Mouse (Mus musculus): ENCODE results near the gene Chst3.
"Not testable (repeated sequence)": the region's sequence is repeated elsewhere in the genome, so short reads cannot be mapped to it uniquely, and the experiment has no call there.

The Chst3 gene

DNA sequence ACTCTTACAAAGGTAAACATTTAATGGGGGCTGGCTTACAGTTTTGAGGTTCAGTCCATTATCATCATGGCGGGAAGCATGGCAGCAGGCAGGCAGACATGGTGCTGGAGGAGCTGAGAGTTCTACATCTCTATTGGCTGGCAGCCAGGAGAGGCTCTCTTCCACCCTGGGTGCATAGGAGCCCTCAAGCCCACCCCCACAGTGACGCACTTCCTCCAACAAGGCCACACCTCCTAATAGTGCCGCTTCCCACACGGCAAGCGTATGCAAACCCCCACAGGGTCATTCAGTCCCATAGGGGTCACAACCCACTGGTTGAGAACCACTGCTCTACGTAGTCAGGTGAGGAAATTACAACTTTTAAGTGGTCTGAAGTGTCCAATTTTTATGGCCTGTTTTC lies 21.4 kb upstream of the Chst3 start:
- in situ Hi-C loops (cut with MboI; ENCODE audit: low pct_unique_long_range_greater_than_20kb in 1 of 2, low sequenced_read_pairs in 2 of 2, unreplicated experiment in 1 of 2) = loop anchor here in 1 of 2 experiments (25.0 kb wide), 1 partner anchor 303 kb away; no protein-coding TSS in a partner anchor

DNA sequence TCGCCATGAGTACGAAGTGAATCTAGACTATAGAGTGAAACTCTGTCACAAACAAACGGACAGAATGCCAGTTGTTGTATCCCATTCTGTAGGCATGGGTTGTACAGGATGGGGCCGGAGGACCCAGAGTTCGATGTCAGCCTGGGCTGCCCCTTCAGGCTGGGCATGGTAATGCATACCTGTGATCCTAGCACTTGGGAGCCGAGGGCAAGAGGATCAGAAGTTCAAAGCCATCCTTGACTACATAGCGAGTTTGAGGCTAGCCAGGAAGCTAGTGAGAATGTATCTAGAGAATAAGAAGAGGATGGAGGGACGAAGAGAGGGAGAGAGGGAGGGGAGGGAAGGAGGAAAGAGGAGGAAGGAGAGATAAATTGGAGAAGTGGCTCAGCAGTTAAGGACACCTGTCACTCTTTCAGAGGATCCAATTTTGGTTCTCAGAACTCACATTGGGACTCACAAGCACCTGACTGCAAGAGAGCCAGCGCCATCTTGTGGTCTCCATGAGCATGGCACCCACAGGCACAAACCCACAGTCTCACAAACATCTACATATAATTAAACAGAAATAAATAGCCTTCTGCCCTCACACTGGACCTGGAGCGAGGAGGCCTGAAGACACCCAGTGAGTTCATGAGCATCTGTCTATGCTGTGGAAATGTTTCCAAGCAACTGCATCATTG lies 18.6 kb upstream of the Chst3 start:
- in situ Hi-C loops (cut with MboI; ENCODE audit: low pct_unique_long_range_greater_than_20kb in 1 of 2, low sequenced_read_pairs in 2 of 2, unreplicated experiment in 1 of 2) = loop anchor here in 1 of 2 experiments (25.0 kb wide), 1 partner anchor 300 kb away; no protein-coding TSS in a partner anchor

DNA sequence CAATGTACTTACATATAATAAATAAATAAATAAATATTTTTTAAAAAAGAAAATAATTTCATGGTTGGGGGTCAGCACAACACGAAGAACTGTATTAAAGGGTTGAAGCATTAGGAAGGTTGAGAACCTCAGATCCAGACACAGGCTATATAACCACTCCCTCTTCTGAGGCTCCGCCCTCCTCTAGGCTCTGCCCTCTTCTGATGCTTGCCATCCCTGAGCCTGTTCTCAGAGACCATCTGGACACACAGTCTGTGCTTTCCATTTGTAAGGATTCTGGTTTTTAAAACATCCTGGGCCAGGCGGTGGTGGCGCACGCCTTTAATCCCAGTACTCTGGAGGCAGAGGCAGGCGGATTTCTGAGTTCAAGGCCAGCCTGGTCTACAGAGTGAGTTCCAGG lies 16.8 kb upstream of the Chst3 start:
- in situ Hi-C loops (cut with MboI; ENCODE audit: low pct_unique_long_range_greater_than_20kb in 1 of 2, low sequenced_read_pairs in 2 of 2, unreplicated experiment in 1 of 2) = loop anchor here in 1 of 2 experiments (25.0 kb wide), 1 partner anchor 299 kb away; no protein-coding TSS in a partner anchor

DNA sequence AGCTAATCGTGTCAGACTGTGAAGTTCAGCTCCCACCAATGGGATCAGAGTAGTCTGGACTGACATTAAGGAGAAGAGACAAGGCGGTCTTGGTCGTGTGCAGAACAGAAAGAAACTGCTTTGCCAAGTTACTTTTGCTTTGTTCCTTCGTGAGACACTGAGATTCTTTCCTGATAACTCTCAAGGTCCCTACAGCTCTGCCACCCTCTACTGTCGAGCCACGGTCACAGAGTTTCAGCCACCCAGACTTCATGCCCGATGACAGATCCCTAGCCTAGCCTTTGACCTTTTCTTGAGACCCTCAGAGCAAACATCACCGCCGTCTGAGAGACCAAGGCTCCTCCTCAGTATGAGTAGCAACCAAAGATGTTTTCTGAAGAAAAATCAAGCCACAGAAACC lies 14.9 kb upstream of the Chst3 start:
- in situ Hi-C loops (cut with MboI; ENCODE audit: low pct_unique_long_range_greater_than_20kb in 1 of 2, low sequenced_read_pairs in 2 of 2, unreplicated experiment in 1 of 2) = loop anchor here (5.0 to 25.0 kb wide), 3 partner anchors 47 to 297 kb away; no protein-coding TSS in a partner anchor

DNA sequence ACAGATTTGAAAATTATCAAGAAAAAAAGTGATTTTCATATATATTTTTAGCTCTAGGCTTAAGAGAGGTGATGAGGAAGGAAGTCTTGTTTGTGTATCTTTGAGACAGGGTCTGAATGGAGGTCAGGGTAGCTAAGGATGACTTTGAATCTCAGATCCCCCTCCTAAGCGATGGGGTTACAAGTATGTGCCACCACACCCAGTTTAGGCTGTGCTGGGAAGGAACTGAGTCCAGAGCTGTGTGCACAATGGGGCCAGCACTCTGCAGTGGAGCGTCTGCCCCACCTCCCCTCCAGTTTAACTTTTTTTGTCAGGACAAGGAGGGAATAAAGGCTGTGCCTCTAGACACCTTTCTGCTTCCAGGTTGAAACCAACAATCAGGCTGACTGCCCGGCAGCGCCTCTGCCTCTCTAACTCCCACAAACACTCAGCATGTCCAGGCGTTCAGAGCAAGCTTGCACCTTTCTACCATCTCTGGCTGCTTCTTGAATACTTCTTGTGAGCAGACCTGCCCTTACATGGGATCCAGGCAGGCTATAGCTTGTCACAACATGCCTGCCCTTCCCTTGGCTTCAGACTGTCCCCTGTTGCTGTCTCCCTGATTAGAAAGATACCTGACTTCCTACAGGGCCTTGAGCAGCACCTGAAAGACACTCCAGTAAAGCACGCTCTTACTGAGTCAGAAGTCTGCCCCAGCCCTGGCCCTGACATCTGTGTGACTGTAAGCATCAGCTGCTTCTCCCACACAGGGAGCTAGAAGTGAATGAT lies 11.4 kb upstream of the Chst3 start:
- in situ Hi-C loops (cut with MboI; ENCODE audit: low pct_unique_long_range_greater_than_20kb in 1 of 2, low sequenced_read_pairs in 2 of 2, unreplicated experiment in 1 of 2) = loop anchor here (5.0 to 25.0 kb wide), 3 partner anchors 43 to 293 kb away; no protein-coding TSS in a partner anchor

DNA sequence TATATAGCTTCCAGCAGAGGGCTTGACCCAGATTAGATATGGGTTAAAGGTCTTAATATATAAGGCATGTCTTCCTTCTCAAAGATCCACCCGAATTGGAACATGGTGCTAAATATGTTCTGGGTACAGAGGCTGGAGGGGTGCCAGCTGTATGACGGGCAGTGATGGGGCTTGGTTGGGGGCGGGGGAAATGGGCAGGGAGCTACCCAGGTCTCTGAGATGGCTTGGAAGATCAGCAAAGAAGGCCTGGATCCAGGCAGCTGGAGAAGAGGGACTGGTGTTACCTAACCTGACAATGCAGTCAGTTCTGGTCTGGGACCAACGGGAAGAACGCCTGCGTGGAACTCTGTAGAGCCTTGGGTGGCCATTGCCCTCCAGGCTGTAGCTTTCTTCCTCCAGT lies 10.1 kb upstream of the Chst3 start:
- in situ Hi-C loops (cut with MboI; ENCODE audit: low pct_unique_long_range_greater_than_20kb in 1 of 2, low sequenced_read_pairs in 2 of 2, unreplicated experiment in 1 of 2) = loop anchor here in 1 of 2 experiments (25.0 kb wide), 1 partner anchor 292 kb away; no protein-coding TSS in a partner anchor

DNA sequence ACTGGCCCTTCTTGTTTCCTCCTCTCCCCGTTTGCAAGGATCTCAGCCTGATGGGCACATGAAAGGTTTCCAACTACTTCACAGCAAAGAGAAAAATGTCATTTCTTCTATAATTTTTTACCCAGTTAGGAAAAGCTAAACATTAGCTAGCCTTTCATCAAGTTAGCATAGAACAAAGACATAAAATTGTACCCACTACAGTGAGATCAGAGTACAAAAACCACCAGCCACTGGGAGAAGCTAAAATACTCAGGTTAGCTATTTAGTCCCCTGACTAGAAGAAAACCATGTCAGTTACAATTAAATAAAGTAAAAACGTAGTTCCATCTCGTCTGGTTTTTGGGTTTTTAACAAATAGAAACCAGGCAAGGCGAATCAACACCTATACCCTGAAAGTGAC lies 8.6 kb upstream of the Chst3 start:
- in situ Hi-C loops (cut with MboI; ENCODE audit: low pct_unique_long_range_greater_than_20kb in 1 of 2, low sequenced_read_pairs in 2 of 2, unreplicated experiment in 1 of 2) = loop anchor here in 1 of 2 experiments (25.0 kb wide), 1 partner anchor 290 kb away; no protein-coding TSS in a partner anchor

DNA sequence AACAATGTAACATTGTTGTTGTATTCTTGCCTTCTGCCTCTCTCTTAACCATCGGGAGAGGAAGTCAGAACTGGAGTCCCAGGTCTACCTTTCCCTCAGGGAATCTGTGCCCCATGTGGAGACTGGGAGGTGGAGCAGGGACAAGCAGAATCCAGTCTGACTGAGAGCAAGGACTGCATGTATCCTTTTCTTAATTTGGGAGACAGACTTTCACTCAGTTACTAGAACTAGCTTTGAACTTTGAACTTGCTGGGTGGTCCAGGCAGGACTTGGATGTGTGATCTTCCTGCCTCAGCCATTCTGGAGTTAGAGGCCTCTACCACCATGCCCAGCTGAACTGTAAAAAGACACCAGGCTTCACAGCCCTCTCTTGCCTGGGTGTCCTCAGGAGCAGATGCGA lies 5.5 kb upstream of the Chst3 start:
- in situ Hi-C loops (cut with MboI; ENCODE audit: low pct_unique_long_range_greater_than_20kb in 1 of 2, low sequenced_read_pairs in 2 of 2, unreplicated experiment in 1 of 2) = no loop called here

DNA sequence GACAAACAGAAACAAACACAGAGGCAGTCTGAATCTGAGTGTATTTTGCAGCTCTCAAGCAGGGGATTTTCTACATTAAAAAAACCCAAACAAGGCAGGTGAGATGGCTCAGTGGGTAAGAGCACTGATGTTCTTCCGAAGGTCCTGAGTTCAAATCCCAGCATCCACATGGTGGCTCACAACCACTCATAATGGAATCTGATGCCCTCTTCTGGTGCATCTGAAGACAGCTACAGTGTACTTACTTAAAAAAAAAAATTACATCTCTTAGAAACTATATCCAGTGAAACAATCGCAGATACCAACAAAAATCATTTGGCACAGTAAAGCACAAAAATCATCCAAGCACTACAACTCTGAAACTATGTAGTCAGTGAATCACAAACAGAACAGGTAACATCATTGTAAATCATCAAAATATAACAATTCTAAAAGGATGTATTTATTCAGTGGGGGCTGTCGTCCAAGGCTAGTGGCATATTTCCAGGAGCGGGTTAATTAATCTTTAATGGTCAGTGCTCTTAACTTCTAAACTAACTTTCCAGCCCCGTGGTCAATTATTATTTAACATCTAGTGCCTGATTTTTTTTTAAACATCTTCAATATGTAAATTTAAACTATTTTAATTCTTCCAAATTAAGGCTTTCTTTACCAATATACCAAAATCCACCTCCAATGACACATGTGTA lies 2.7 kb upstream of the Chst3 start:
- in situ Hi-C loops (cut with MboI; ENCODE audit: low pct_unique_long_range_greater_than_20kb in 1 of 2, low sequenced_read_pairs in 2 of 2, unreplicated experiment in 1 of 2) = not testable (repeated sequence)

DNA sequence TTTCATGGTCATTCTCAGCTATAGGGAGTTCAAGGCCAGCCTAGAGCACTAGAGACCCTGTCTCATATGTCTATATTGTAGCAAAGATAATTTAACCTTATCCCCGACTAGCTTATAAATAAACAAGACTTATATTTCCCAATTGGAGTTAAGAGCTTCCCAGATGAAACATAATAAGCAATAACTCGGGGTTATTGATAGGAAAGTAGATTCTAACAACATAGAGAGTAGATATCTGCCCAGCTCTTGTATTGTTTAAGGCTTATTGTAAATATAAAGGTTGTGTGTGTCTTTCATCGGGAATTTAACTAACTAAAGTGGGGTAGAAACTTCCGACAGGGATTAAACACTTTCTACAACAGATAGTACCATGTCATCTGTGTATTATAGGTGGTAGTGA lies 1.5 kb upstream of the Chst3 start:
- in situ Hi-C loops (cut with MboI; ENCODE audit: low pct_unique_long_range_greater_than_20kb in 1 of 2, low sequenced_read_pairs in 2 of 2, unreplicated experiment in 1 of 2) = no loop called here

DNA sequence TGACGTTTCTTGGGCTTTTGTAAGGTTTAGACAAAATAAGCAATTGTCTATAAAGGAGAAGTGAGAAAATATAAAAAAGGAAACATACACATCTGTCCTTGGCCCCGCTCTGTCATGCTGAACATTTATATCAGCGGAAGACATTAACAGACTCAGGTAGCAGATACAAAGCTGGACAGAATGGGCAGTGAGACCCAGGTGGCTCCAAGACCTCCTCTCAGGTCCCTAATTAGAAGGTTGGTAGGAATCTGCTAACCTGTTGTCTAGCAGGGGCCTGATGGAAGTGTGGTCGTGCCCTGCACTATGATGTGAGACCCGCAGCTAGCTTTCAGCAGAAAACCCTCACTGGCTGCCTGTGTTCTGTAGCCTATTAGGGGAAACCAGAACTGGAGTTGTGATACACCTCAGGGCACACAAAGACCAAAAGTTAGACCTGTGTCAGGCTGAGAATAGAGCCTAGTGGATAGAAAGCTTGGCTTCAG lies 1.0 kb upstream of the Chst3 start:
- in situ Hi-C loops (cut with MboI; ENCODE audit: low pct_unique_long_range_greater_than_20kb in 1 of 2, low sequenced_read_pairs in 2 of 2, unreplicated experiment in 1 of 2) = no loop called here

DNA sequence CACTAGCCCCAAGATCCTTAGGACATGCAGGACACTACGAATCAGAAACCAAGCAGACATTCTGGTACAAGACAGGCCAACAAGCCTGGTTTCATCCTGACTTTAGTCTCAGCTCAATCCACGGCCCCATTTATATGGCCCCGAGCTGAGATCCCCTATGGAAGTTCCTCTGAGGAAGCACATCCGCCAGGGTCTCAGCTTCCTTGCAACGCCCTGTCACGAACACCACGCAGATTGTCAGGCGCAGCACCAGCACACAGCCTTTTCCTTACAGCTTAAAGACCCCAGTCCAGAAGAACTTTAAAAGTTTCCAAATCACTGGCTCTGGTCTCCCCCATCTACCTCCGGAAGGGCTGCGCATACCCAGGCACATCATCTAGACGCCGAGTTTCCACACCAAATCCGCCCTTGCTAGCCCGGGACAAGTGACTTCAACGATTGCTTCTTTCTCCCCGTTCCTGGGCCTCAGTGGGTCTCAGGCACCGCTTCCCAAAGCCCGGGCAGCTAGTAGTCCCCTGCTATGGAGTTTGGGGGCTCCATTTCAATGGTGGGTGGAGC lies 948 bp downstream of the Chst3 start:
- in situ Hi-C loops (cut with MboI; ENCODE audit: low pct_unique_long_range_greater_than_20kb in 1 of 2, low sequenced_read_pairs in 2 of 2, unreplicated experiment in 1 of 2) = no loop called here

DNA sequence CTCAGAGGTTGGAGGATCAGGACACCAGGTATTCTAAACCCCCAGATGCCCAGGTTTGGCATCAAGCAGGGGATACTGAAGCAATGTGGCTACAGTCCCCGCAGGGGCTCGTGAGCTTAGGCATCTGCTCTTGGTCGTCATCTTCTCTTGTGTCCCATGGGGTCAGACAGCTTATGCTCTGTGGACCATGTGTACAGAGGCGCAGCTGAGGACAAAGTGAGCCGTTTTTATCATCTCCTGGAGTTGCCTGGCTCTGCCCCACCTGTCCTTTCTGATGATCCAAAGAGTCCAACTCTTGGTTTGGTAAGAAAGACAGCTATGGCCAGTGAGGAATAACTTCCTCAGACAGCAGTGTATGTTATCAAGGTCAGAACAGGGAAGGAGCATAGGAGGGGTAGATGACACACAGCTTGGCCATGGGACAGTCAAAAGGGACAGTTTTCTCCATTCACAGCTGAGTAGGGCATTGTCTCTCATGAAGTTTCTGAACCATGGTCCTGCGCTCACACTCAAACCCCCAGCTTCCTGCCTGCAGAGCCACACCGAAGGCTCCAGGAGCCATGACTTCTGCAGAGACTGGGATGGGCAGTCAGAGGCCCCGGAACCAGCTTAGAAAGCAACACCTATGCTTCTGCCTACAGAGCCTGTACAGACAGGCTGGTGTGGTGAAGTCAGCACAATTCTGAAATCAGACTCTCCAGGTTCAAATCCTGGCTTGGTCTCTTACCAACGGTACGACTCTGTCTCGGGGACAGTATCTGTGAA lies 2.5 kb downstream of the Chst3 start:
- in situ Hi-C loops (cut with MboI; ENCODE audit: low pct_unique_long_range_greater_than_20kb in 1 of 2, low sequenced_read_pairs in 2 of 2, unreplicated experiment in 1 of 2) = no loop called here

DNA sequence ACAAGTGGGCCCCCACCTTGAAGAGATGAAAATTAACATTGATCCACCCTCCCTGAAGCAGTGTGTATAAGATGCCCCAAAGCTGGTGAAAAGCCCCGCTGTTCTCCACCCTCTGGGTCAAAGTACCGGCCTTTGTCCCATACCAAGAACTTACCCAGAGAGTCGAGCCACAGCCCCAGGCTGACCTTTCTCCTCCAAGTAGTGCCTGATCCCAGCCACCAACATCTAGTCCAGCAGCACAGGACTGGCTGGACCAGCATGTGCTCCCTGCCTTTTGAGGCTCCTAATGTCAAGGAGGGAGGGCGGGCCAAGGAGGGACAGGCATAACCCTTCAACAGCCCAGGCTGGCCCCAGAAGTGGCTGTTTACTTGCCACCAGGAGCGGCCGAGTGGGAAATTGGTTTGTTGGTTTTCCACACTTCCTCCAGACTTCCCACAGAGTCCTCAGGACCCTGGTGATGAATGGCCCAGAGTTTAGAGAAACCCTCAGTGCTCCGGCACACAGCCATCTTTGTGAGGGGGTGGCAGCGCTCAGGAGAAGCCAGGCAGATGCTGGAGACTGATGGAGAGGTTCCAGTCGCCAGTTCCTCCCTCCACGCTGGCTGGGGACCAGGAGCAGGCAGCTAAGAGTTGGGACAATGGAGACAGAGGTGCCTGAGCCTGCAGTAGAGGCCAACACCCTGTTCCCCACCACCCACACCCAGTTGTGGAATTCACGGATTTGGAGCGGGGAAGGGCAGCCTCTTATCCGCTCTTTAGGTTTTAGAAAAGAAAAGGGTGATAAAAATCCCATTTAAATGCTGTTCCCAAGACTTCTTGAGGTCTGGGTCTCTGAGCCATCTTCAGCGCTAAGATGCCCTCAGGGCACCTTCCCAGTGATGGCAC lies 3.7 kb downstream of the Chst3 start:
- in situ Hi-C loops (cut with MboI; ENCODE audit: low pct_unique_long_range_greater_than_20kb in 1 of 2, low sequenced_read_pairs in 2 of 2, unreplicated experiment in 1 of 2) = no loop called here

DNA sequence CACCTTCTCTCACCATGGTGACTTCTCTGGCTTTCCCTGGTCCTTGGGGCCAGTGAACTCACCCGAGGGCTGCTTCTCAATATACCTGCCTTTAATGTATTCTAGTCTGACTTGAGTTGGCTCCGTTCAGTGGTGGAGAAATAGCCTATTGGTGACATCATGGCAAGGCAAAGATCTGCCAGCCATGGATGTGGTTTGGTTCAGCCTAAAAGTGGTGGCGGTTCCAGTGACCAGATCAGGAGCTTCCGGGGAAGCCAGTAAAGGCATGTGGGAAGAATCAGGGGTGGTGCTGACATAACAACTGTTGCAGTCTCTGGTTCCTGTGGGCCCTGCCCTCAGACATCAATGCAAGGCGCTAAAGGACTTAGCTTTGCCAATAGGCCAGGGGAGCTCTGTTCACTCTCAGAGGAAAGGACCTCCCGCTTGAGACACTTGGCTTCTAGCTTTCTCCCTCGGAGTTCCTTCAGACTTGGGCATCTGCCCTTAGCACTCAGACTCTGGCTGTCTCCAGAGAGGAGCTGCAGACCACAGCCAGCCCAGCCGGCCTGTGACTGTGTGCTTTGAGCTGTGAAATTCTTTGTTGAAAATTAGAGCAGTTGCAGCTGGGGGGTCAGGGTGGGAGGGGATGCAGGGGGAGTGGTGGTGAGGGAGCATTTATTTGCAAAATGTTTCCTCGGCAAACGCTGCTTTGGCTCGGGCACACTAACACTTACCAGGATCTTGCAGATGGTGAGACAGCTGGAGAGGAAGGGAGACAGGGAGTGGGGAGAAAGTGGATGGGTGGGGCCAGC lies 6.3 kb downstream of the Chst3 start:
- in situ Hi-C loops (cut with MboI; ENCODE audit: low pct_unique_long_range_greater_than_20kb in 1 of 2, low sequenced_read_pairs in 2 of 2, unreplicated experiment in 1 of 2) = no loop called here

DNA sequence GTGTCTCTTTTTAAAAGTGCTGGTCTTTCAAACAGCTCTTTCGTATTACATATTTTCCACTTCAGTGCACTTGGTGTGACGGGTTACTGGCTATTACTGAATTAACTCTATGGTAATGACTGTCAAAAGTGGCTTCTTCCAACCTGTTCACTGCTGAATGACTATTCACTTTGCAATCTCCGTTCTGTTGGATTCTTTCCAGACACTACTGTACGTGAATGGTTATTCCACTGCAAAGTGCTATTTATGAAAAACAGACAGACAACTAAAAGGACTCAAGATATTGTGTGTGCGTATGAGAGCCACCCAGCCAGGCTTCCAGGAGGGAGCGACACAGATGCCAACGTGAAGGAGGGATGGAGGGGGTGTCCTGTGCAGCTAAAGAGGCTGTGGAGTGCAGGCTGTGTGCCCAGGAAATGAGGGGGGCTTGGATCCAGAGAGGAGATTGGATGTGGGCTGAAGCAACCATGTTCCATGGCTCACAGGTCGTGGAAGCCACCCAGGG lies 7.5 kb downstream of the Chst3 start:
- in situ Hi-C loops (cut with MboI; ENCODE audit: low pct_unique_long_range_greater_than_20kb in 1 of 2, low sequenced_read_pairs in 2 of 2, unreplicated experiment in 1 of 2) = no loop called here
